Mouse (Mus musculus): ENCODE results near the gene Tbcd.

Tbcd gene

DNA sequence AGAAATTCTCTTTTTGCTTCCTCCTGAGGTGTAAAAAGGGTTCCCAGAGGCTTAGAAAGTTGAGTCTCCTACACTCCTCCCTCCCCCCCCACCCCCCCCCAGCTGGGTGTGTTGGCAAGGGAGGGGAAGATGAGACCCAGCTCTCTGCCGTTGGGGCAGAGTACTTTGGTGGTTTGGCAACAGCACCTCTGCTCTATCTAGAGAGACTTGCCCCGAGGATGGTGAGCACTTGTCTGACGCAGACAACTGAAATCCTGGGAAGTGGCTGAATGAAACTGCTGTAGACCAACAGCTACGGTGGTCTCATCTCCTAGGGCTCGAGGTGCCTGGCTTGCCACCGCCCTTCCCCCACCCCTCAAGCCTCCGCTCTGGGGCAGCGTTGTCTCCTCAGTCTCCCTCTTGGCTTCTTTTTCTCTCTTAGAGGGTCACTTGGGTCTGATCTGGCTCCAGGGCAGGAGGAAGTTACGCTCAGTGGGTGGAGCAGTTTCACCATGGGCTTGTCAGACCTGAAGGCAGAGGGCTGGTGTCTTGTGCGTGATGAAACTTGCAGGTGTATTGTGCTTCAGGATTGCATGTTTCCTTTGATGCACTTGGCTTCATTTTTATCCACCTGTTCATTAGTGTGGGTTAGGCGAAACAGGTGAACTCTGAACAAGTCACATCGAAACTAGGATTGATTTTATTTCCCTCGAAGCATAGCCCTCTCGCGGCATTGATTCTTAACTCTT, 27.9 kb downstream of the Tbcd start:
- DNase-seq: no peak

DNA sequence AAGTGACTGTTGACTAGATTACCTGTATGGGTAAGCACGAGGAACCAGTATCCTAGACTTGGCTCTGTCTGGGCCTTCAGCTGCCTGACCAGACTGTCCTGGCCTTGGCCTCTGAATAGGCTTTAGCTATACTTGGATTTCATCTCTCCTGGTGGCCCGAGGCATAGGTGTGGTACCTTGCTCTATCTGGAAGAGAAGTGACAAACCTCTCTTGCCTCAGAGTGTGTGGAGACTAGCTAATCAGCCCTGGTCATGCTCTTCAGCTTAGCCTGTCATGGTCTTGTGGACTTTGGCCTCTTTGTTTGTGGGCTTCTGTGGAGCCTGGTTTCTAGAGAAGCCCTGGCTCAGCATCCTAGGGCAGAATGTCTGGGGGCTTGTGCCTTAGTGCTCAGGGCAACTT, 29.4 kb downstream of the Tbcd start:
- DNase-seq: no peak

DNA sequence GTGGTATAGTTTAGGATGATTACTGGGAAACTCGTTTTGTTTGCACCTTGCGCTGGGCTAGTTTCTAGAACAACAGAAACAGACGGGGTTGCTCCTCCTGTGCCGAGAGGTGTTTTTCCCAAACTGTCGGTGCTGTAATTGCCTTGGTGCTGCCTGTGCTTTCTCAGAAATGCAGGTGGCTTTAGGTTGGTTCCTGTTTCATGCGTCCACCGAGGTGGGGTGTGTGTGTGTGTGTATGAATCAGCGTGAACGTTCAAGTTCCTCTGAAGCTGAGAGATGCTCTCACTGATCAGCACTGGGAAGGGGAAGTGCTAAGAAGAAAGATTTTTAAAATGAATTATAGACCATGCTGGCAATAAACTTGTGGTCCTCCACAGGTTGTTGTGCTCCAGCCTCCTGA, 34.1 kb downstream of the Tbcd start:
- no peak for DNase-seq

DNA sequence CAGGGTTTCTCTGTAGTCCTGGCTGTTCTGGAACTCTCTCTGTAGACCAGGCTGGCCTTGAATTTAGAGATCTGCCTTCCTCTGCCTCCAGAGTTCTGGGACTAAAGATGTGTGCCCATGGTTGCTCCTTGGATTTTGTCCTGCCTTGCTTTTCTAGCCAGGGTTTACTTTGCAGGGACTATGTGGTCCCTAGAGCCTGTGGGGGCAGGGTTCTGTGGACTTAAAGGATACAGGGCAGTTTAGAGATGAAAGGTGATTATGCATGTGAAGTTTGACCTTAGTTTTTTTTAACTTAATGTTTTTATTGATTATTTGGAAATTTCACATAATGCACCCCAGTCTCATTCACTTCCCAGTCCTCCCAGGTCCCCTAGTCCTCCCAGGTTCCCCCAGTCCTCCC, 38.9 kb downstream of the Tbcd start:
- DNase-seq: no peak

DNA sequence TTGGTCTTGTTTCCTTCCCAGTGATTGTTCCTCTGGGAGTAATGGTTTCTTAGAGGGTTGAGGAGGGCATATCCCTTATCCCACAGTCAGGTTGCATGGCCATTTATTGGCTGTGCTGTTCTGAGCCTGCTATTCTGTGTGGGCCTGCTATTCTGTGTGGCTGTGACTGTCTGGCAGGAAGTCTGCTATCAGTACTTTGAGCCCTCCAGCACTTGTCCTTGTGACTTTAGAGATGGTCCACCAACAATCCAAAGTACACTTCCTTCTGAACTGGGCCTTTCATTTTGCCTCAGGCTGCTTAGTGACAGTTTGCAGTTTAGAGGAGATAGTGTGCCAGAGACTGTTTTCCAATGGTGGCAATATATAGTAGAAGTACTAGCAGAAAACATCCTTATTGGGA, 48.8 kb downstream of the Tbcd start:
- no peak for DNase-seq

DNA sequence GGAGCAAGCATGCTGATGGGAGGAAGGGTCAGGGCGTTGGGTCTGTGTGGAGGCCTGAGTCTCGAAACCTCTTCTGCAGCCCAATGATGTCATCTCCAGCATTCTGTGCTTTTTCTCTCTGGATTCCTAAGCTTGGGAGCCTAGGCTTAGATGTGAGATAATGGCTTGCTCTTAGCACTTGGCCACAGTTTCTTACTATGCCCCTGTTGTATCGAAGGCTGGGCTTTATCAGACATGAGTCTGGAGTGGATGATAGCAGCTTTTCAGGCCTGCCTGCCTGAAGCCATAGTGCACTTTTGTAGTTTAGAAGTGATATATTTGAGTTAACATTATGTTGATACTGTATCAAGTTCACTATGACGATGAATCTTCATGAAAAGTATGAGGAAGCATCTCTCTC, 49.8 kb downstream of the Tbcd start:
- DNase-seq: no peak

DNA sequence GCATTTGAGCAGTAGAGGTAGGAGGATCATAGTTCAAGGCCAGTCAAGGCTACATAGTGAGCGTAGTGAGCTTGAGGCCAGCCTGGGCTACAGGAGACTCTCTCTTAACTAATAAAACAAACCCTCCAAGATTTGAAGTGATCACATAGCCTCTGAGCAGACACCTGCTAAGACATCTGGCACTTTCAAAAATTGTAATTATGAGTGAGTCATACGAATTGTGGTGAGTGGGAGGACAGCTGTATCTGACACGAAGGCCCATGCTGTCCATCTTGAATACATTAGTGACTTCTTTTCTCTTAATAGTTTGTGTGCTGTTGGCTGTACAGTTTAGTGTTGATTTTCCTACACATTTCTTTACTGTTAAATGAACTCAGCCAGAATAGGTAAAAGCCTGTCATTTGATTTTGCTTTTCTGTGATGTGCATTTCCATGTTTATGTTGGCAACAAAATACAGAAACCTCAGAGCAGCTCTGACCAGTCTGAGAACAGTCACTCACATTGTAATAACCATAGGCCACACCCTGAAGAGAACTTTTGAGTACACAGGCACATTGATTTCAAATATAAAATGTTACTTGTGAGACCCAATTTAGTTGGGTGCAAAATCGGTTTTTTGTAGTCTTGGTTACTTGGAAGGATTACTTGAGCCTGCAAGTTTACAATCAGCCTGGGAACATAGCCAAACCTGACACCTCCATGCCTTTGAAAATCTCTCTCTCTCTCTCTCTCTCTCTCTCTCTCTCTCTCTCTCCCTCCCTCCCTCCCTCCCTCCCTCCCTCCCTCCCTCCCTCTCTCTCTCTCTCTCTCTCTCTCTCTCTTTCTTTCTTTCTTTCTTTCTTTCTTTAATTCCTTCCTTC, 50.5 kb downstream of the Tbcd start:
- no peak for DNase-seq

DNA sequence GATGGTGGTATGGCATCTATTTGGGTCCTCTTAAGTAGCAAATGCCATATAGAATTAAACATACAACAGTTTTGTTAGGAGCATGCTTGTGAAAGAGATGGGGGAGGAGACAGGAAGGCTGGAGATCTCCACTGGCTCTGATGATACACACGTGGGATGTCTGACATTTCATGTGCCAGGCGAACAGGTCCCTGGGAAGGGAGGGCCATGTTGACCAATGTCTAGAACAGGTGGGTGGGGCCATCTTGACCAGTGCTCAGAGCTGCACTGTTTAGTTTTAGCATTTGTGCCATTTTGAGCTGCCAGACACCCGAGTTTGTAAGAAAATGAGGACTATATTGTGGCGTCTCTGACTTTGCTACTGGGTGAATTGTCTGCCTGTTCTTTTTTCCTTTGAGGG, 56.7 kb downstream of the Tbcd start:
- DNase-seq: no peak

DNA sequence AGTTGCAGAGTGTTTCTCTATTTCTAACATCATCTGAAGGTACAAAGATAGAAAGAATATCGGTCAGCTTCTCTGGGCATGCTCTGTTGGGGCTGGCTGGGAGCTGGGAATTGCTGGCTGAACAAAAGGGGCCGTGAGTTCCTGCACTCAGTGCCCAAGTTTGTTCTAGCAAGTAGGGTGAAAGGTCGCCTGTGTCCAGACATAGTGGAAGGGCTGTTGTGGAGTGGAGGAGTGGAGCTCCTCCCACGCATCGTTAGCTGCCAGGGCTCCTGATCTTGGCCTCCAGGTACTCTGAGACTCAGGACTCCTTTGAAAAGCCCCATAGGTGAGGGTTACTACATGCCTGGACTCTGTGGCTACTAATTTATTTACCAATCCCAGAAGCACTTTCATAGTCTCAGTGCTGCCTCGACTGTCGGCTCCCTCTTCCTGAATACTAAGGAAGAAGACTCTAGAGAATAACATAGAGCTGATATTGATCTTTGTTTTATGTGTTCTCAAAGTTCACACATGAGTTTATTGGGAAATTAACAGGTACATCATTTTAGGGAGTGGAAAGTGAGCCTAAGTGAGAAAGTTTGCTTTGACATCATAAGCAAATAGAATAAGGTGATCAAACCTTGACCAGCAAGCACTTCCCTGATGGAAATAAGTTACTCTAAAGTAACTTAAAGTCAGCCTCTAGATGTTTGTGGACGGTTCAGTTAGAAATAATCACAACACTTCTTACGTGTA, 58.9 kb downstream of the Tbcd start:
- no peak for DNase-seq

DNA sequence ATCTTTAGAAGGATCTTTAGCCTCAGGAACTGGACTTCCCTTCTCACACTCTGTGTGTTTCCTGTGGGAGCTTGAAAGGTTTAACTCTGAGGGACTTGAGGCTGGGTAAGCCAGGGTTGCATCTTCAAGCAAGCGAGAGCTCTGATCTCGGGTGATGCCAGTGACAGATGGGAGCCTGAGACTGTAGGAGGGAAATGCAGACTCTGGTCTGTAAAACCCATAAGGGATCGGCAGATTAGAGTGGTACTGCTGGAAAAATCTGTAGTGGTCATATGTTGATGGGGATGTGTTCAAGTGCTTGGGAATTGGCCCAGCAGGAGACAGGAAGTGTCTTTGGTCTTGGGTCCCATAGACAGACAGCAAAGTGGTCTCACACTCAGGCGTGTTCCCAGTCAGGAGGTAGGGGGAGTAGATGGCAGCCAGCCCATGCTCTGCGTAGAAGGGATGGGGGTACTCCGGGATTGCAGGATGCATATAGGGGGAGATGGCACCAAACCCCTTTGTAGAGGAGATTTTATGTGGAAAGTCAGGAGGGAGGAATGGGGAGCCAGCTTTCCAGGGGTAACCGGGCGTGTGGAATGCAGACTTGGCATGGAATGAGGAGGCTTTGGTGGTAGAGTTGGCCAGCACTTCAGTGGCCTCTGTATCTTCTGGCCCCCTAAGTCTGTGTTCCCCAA, 61.3 kb downstream of the Tbcd start:
- peak; percentile 66 for DNase-seq

DNA sequence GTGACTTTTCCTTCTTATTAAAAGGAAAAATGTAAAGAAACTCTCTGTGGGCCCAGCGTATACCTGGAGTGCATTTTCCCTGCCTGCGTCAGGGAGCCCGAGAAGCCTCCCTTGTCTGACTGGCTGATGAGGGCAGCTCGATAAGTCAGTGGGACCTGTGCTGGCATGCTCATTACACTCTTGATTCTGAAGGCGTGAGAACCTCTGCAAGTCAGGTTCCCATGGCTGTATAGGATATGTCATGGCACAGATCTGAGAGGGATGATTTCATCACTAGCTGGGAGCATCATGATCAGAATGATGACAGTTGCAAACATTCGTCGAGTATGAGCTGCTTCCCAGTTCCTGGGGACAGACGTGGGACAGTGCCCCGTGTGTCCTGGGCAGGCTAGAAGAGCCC, 64.2 kb downstream of the Tbcd start:
- DNase-seq: no peak

DNA sequence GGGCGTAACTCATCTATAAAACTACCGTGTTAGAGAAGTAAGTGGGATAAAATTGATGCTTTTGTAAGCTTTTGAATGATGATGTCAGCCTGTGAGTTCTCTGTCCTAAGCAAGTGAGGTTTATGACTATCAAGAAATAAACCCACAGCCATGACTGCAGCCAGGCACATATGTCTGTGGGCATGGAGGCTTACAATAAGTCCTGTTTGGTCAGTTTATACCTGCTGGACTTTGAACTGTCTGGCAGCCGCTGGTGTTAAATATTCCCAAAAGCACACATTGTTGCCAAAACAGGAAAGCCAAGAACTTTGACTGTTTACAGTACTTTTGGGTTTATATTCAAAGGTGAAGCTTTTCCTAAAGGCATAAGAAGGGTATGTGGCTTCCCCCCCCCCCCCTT, 65.2 kb downstream of the Tbcd start:
- no peak for DNase-seq

DNA sequence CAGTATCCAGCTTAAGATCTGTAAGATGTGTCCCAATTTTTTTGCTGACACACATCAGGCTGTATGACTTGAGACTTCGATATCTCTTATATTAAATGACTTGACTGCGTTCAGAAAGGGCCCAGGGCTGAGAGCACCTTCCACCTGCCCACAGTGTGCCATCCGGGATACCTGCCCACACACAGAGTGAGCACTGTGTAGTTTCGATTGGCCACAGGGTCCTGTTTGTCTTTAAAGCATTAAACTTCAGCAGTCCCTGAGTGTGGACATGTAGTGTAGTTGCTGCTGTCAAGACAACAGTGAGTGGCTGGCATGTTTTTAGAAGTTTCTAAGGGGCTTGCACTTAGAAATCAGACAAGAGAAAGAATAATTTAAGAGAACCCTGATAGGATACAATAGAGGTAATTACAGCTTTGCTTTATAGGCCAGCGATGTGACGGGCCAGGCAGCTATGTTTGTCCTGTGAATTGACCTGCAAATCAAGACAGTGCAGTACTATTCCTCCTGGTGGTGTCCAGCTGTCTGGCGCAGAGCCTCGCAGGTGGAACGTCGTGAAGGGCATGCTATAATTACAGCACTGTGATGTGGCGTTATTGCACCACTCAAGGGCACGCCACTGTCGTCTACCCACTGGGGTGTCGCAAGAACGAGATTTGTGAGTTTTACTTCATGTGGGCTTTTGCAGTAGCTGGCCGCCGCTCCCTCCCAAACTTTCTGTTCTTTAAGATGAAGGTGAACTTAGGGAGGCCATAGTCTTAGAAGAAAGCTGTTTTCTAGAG, 66.1 kb downstream of the Tbcd start:
- DNase-seq: no peak

DNA sequence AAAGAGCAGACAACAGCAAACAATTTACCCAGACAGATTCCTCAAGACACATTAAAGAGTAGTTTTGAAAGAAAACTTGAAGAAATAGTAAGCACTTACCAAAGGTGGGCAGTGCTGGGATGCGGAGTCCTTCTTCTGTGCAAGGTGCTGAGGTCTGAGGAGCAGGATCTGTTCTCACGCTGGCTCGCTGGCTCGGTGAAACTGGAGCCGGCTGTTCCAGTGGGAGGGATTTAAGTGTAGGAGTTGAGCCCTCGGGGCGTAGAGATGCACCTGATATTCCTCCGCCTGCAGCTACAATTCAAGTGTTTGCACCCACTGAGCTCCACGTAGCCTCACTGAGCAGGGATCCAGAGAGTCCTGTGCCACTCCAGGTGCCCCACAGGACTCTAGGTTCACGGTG, 67.4 kb downstream of the Tbcd start, which contains the start of gene Zfp750:
Zfp750 (minus strand) TSS at position 203 of the 400 bp plus-strand sequence.
- no peak for DNase-seq

DNA sequence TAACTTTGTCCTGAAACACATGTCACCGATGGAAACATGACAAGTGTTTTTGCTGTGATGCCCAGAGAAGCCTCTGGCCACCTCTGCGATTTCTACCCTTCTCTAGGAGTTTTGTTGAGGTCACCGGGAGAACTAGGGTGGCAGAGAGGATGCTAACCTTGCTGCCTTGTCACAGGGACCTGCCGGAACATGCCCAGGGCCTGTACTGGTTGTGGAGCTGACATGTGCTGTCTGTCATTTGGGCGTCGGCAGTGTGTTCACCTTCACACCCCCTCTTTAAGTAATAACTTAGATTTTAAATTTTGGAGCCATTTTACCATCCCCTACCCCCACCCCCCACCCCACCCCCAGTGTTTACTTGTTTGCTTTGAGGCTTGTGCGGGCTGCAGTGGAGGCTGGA, 68.0 kb downstream of the Tbcd start:
- no peak for DNase-seq

DNA sequence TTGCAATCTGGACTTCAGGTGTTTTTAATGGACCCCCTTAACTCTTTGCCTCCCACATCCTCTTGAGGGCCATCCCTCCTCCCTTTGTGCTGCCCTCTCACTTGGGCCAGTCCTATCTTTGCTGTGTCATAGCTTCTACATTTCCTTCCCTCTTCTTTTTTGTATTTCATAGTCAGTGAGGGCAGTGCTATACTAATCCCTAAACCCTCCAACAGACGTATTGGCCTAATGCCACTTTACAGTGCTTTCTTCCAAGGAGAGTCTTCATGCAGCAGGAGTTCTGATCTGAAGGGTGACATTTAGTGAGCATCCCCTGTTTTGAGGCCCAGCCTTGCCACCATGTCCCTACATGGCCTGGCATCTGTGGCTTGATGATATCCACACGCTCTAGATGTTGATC, 69.0 kb downstream of the Tbcd start:
- DNase-seq: no peak

DNA sequence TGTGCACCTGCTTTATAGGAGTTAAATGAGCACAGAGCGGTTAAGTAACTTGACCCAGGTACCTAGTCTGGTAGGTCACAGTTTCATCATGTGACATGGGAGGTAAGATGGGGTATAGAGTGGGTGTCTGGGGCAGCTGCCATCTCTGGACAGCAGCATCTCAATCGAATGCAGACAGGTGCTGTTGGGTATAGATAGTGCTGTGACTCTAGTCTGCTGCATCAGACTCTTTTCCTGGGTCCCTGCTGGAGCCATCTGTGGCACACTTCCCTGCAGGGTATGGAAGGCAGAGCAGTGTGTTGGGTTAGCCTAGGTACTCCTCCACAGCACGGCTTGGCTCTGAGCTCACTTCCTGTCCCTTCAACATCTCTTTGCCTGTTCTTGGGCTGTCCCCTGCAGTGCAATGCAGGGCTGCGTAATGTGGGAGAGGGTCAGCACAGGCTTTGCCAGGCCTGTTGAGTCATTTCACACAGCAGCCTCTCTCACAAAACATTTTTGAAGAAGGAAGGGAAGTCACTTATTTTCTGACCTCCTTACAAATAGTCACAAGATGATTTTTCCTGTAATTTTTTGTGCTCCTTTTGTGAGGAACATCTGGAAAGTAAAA, 70.5 kb downstream of the Tbcd start:
- no peak for DNase-seq

DNA sequence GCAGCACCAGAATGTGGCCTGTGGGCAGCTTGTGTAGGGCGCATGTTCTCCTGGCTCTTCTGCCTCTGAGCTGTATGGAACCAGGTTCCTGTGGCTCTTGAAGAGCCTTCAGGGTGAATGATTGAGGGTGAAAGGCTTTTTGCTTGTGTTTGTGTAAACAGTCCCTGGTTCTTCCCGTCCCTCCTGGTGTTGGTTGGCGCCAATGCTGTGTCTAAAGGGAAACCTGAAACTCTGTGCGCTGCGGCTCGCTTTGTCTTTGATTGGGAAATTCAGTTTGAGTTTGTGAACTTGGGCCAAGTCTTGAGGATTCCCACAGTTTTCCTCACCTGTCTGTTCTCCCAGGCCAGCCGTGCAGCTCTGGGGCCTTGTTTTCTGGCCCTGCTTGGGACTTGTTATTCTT, 72.4 kb downstream of the Tbcd start:
- DNase-seq: no peak

DNA sequence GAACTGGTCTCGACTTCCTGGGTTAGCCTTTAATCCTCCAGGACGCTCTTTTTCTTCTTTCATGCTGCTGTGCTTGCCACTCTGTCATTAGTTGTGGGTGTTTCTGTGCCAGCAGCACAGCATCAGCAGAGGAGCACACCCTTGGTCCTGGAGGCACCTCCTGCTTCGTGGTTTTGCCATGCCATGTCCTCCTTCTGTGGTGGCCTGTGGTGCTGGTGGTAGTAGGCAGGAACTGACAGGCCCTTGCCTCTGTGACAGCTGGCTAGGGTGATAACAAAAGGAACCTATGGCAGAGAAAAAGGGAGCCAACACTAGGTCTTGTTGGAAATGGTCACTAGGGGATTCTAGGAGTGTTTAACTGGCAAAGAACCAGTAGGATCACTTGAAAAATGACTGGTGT, 78.0 kb downstream of the Tbcd start:
- DNase-seq: no peak

DNA sequence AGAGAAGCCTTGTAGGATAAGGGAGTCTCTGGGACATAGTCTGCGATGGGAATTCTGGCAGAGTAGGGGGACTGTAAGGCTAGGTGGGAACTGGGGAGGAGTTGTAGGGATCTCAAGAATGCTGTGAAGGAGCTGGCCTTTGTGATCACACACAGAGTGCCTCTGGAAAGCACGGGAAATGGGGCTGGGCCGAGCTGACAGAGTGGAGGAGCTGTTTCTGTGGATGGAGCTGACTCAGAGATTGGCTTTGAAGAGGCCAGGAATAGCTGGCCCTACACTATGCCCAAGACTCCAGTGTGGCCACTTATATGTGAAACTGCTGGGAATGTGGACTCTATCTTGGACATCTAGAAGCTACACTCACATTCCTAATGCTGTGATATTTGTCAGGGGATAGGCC, 84.8 kb downstream of the Tbcd start:
- DNase-seq: no peak

DNA sequence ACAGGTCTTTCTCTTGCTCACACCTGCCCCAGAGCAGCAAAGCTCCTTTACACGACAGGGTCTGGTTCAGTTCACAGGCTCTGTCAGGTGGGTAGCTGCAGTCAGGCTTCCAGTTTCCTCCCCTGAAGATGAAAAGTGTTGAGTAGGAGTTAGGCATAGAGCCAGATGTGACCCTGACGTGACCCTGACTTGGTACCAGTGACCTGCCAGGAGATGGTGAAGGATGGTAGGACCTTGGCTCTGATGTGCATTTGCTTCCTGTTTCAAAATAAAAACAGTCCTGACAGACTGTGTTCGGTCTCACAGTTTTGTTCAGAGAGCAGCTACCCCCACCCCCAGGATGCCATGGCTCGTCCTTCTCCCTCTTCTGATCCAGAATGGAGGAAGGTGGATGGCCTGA, 90.7 kb downstream of the Tbcd start:
- DNase-seq: no peak

DNA sequence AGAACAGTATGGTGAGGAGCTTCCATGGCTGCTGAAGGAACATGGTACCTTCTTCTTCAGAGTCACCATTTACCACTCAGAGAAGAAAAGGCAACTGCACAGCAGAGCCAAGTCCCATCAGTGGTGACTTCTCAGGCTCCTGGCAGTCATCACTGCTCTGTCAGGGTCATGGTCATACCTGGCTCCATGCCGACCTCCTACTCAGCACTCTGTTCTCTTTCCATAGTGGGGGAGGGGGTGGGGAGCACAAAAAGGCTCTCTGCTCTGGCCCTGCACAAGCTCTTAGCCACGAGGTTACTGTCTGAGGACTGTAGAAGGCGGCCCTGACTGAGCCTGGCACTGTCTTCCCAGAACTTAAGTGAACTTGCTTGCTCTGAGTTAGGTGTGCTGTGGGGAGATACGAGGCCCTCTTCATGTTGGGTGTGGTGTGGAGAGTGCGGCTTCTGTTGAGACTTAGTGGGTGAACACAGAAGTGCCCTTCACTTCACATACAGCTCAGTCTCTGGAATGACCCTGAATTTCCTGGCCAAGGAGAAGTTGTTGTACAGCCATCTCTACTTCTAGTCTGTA, 91.6 kb downstream of the Tbcd start:
- no peak for DNase-seq
